Mouse (Mus musculus) intestine, postnatal 0 days (tissue): ENCODE measurements around the gene Abi3bp. TPM values are rescaled to one million over a fixed set of nuclear protein-coding genes. Genes with fewer than 3 reads are reported as not detected.

ENCODE experiments used
- ATAC-seq: fragments of 200-750 bp; cut with Nextera tagmentation; 2 replicates; pipeline ENCODE4 v1.8.0; 2017; ENCODE audit warnings: mild to moderate bottlenecking, moderate TSS enrichment, moderate library complexity
- H3K27ac ChIP-seq: fragments of 300-500 bp; sonication (generic); 2 replicates; pipeline ENCODE4 v1.5.1; 2014; ENCODE audit warnings: mild to moderate bottlenecking, low read depth, low read length, moderate library complexity
- H3K27me3 ChIP-seq: fragments of 300-500 bp; sonication (generic); replicated peaks from 2 replicates; pipeline ENCODE4 v1.6.1; 2014; ENCODE audit warnings: low read length, mixed read lengths; ENCODE audit not compliant: control insufficient read depth, insufficient read depth
- H3K36me3 ChIP-seq: fragments of 300-500 bp; sonication (generic); 2 replicates; pipeline ENCODE4 v1.6.1; 2014; ENCODE audit warnings: mild to moderate bottlenecking, moderate library complexity; ENCODE audit not compliant: control insufficient read depth, insufficient read depth
- H3K4me1 ChIP-seq: fragments of 300-500 bp; sonication (generic); replicated peaks from 2 replicates; pipeline ENCODE4 v1.6.1; 2014; ENCODE audit warnings: antibody characterized with exemption, low read length, mixed read lengths; ENCODE audit not compliant: control insufficient read depth, insufficient read depth
- H3K4me2 ChIP-seq: fragments of 300-500 bp; sonication (generic); replicated peaks from 2 replicates; pipeline ENCODE4 v1.6.1; 2014; ENCODE audit warnings: low read depth, mild to moderate bottlenecking, moderate library complexity
- H3K4me3 ChIP-seq: fragments of 300-500 bp; sonication (generic); 2 replicates; pipeline ENCODE4 v1.5.1; 2014; ENCODE audit warnings: low read depth, low read length
- H3K9ac ChIP-seq: fragments of 300-500 bp; sonication (generic); 2 replicates; pipeline ENCODE4 v1.6.1; 2014; ENCODE audit warnings: mild to moderate bottlenecking, low read depth, low read length
- H3K9me3 ChIP-seq: fragments of 300-500 bp; sonication (generic); 2 replicates; pipeline ENCODE4 v1.6.1; 2016; ENCODE audit warnings: mixed run types; ENCODE audit not compliant: control insufficient read depth
- CTCF ChIP-seq: sonication (generic); IDR thresholded peaks from 2 replicates; pipeline ENCODE4 v1.5.1; 2016; ENCODE audit warnings: low read depth, mild to moderate bottlenecking, control low read depth, antibody characterized with exemption, moderate library complexity
- WGBS: fragments of 180-500 bp; shearing (Covaris S2); extraction: QIAGEN DNeasy Blood & Tissue Kit; methylation state at CpG from one replicate; pipeline ENCODE4 v1.1.7; 2014; 5-methylcytosine and 5-hydroxymethylcytosine counted together
- polyA plus RNA-seq: library from polyadenylated mRNA; unstranded; fragments of >200 nt; fragmentation: Nextera tagmentation; extraction: Ambion mirVana; gene quantifications from 2 replicates; pipeline ENCODE4 v1.2.1, GENCODE M21; 2015

Gene Abi3bp
- polyA plus RNA-seq, 1 experiment from 2014 or later: 10.1 TPM

DNA sequence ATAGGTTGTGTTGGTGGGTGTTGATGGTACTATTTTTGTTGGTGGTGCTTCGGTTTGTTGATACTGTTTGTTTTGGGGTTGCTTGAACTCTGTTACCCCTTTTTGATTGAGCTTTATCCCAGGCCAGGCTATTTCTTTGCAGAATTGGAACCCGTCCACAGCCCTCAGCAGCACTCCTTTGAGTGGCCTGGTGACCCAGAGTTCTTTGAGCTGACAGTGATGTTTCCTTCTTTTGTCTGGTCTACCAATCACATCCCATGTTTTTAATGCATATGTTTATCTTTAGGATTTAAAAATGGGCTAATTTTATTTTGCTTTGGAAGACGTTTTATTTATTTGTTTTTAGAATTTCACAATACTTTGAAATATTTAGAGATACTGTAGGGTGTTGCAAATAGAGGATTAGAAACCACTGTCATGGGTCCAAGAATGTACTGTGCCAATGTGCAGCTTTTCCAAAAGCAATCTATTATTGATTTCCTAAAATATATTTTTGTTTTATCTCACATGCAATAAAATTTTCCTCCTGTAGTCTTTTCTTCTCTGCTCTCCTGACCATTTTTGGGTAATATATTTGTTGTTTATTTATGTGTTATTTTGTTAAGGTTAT, 50.5 kb downstream of the Abi3bp start:
- no peak for TF ChIP-seq CTCF
- WGBS: 64% methylated on average over 3 of the region's 3 CpGs

DNA sequence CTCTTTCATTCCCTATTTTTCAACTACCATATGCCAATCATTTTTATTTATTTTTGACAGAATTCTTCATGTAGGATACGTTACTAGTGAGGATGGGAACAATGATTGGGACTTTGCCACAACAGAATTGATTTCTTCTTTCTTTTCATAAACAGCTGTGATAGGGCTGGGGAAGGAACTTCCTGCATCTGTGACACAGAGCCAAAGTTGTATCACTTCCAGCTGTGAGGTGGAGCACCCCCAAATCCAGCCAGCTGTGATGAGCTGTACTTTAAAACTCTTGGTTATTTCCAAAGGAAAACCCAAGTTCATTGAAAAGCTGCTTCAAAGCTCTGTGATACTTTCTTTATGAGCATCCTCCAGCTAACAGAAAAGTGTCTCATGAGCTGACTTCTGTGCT, 101.9 kb downstream of the Abi3bp start:
- Histone ChIP-seq H3K9me3 (no peaks in the 10 kb centered on the region), H3K4me1 (no peaks in the 10 kb centered on the region), H3K4me3 (no peak overlapping the region), H3K27ac (no peak overlapping the region), H3K36me3 (no peaks in the 10 kb centered on the region), H3K27me3 (no peaks in the 10 kb centered on the region), H3K9ac (no peak overlapping the region), H3K4me2 (no peak overlapping the region)
- ATAC-seq: no peak
- WGBS: 60% methylated on average over 1 of the region's 1 CpGs
- no peak for TF ChIP-seq CTCF

More for the DNA sequence above, 50.5 kb downstream of the Abi3bp start:
- no peak overlapping the region for H3K4me2 ChIP-seq
- no peak overlapping the region for H3K9ac ChIP-seq
- H3K27ac ChIP-seq: no peak overlapping the region
- H3K27me3 ChIP-seq: no peaks in the 10 kb centered on the region
- no peak overlapping the region for H3K4me3 ChIP-seq
- no peaks in the 10 kb centered on the region for H3K9me3 ChIP-seq
- no peaks in the 10 kb centered on the region for H3K36me3 ChIP-seq
- ATAC-seq: no peak
- no peaks in the 10 kb centered on the region for H3K4me1 ChIP-seq

DNA sequence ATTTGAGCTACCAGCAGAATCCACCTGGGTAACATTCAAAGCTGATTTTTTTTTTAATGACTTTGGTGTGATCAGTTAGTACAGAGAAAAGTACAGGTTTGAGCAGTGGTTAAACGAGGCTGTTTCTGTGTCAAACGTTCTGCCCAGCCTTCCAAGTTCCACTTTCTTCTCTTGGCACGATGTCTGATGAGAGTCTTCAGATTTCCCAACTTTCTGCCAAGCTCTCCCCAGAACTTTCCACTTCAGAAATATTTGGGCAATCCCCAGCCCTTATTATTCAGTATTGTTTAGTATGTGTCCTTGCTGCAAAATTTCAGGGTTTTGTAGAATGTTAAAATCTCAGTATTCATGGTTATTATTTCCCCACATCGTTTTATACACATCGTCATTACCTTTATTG, 115.9 kb downstream of the Abi3bp start:
- no peak for TF ChIP-seq CTCF
- Histone ChIP-seq H3K4me1 (no peaks in the 10 kb centered on the region), H3K9ac (no peak overlapping the region), H3K4me3 (no peak overlapping the region), H3K9me3 (no peaks in the 10 kb centered on the region), H3K36me3 (no peaks in the 10 kb centered on the region), H3K27me3 (no peaks in the 10 kb centered on the region), H3K4me2 (no peak overlapping the region), H3K27ac (no peak overlapping the region)
- ATAC-seq: no peak
- 84% methylated on average over 5 of the region's 5 CpGs for WGBS

DNA sequence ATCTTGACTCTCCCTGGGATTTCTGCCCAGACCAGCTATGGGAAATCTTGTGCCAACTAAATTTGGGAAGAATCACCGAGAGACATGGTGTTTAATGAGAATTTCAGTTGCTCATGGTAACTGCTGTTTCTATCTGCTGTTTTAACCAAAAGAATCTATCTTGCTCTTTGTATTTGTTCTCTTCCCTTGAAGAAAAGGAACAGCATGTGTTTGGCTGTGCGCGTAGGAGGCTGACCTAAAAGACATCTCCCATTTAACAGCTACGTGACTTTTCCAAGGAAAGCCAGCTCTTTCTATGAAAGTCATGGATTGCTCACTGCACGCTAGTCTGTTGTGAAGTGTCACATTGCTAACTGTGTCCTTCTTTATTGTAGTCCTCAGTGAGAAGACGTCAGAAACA, 117.2 kb downstream of the Abi3bp start:
- Histone ChIP-seq H3K4me2 (no peak overlapping the region), H3K4me3 (no peak overlapping the region), H3K27me3 (no peaks in the 10 kb centered on the region), H3K27ac (no peak overlapping the region), H3K4me1 (no peaks in the 10 kb centered on the region), H3K36me3 (no peaks in the 10 kb centered on the region), H3K9me3 (no peaks in the 10 kb centered on the region), H3K9ac (no peak overlapping the region)
- 87% methylated on average over 6 of the region's 6 CpGs for WGBS
- TF ChIP-seq CTCF: no peak
- ATAC-seq: no peak

DNA sequence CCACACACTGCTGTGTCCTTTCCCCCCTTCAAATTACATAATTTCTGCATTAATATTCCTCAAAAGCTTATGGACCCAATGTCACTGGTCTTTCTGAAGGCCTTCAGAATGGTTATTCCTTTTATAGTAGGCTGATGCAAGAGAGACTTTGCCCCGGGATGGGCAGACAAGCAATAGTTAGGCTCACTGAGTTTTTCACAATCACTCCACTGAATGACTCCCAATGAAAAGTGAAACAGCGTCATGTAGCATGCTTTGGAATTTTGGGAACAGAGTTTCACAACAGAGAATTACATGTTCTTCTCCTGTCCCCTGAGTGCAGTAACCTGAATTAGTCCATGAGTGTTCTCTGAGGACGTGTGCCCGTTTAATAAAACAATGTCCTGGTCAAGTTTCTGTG, 120.7 kb downstream of the Abi3bp start:
- H3K9me3 ChIP-seq: no peaks in the 10 kb centered on the region
- ATAC-seq: peak; percentile 90
- 46% methylated on average over 4 of the region's 4 CpGs for WGBS
- H3K4me2 ChIP-seq: no peak overlapping the region
- no peaks in the 10 kb centered on the region for H3K27me3 ChIP-seq
- no peaks in the 10 kb centered on the region for H3K36me3 ChIP-seq
- no peak overlapping the region for H3K4me3 ChIP-seq
- TF ChIP-seq CTCF: no peak
- no peaks in the 10 kb centered on the region for H3K4me1 ChIP-seq
- no peak overlapping the region for H3K27ac ChIP-seq
- no peak overlapping the region for H3K9ac ChIP-seq

DNA sequence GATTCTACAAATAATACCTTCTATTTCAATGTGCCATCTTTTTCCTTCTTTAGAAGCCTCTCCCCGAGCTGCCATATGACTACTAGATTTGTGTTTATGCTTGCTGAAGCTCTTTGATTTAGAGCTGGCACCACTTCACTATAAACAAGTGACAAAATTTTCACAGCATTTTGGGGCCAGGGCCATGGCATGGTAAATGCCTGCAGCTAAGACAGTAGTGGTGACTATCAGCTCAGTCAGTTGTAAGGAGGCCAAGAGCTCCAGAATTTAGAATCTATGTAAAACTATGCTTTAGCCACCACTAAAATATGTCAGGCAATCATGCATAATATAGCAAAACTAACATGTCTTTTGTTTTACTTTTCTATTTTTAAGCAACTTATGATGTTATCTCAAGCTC, 124.7 kb downstream of the Abi3bp start:
- no peak for ATAC-seq
- no peak overlapping the region for H3K4me2 ChIP-seq
- no peaks in the 10 kb centered on the region for H3K9me3 ChIP-seq

DNA sequence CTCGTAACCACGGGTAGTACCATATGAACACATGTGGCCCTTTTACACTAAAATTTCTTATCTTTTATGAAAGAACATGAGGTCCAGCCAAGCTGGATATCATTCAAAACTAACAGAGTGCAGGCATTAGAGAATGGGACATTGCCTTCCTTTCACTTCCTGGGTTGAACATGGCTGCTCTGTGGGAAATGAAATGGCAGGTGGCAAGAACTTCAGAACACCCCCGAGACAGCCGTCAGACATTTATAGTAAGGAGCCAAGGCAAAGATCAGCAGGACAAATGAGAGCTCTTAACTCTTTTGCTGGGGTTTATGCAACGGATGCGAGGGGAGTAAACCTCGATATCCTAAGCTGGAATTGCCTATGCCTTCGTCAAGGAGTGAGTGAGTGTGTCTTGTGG, 132.9 kb downstream of the Abi3bp start:
- WGBS: 78% methylated on average over 8 of the region's 8 CpGs
- no peak for TF ChIP-seq CTCF
- H3K4me3 ChIP-seq: no peak overlapping the region
- no peaks in the 10 kb centered on the region for H3K27me3 ChIP-seq
- no peaks in the 10 kb centered on the region for H3K4me1 ChIP-seq
- no peaks in the 10 kb centered on the region for H3K9me3 ChIP-seq
- H3K9ac ChIP-seq: no peak overlapping the region
- ATAC-seq: no peak
- no peaks in the 10 kb centered on the region for H3K36me3 ChIP-seq
- H3K4me2 ChIP-seq: no peak overlapping the region
- H3K27ac ChIP-seq: no peak overlapping the region

More for the DNA sequence above, 124.7 kb downstream of the Abi3bp start:
- 88% methylated on average over 1 of the region's 1 CpGs for WGBS
- no peak overlapping the region for H3K4me3 ChIP-seq
- no peak overlapping the region for H3K9ac ChIP-seq
- no peak for TF ChIP-seq CTCF
- no peak overlapping the region for H3K27ac ChIP-seq
- no peaks in the 10 kb centered on the region for H3K4me1 ChIP-seq
- H3K27me3 ChIP-seq: no peaks in the 10 kb centered on the region
- no peaks in the 10 kb centered on the region for H3K36me3 ChIP-seq
